Mouse (Mus musculus) hindbrain, embryonic 15.5 days (tissue): ENCODE data around the gene Kcnh1. TPM values are rescaled to one million over a fixed set of nuclear protein-coding genes. Genes with fewer than 3 reads are reported as not detected.

Source experiments
- ATAC-seq: fragments of 200-750 bp; cut with Nextera tagmentation; 2 replicates; pipeline ENCODE4 v1.8.0; 2017; ENCODE audit warnings: low read depth, moderate number of reproducible peaks, moderate TSS enrichment; ENCODE audit not compliant: low FRiP score
- H3K27ac ChIP-seq: fragments of 300-500 bp; sonication (generic); replicated peaks from 2 replicates; pipeline ENCODE4 v1.5.1; 2015; ENCODE audit warnings: mild to moderate bottlenecking, inconsistent platforms
- H3K27me3 ChIP-seq: fragments of 300-500 bp; sonication (generic); 2 replicates; pipeline ENCODE4 v1.6.1; 2015; ENCODE audit warnings: control low read depth, inconsistent platforms
- H3K36me3 ChIP-seq: fragments of 300-500 bp; sonication (generic); 2 replicates; pipeline ENCODE4 v1.6.1; 2015; ENCODE audit warnings: control low read depth, inconsistent platforms
- H3K4me1 ChIP-seq: fragments of 300-500 bp; sonication (generic); replicated peaks from 2 replicates; pipeline ENCODE4 v1.6.1; 2015; ENCODE audit warnings: control low read depth, inconsistent platforms
- H3K4me2 ChIP-seq: fragments of 300-500 bp; sonication (generic); 2 replicates; pipeline ENCODE4 v1.6.1; 2015; ENCODE audit warnings: moderate library complexity, mild to moderate bottlenecking, inconsistent platforms
- H3K4me3 ChIP-seq: fragments of 300-500 bp; sonication (generic); 2 replicates; pipeline ENCODE4 v1.5.1; 2015; ENCODE audit warnings: mild to moderate bottlenecking, inconsistent platforms
- H3K9ac ChIP-seq: fragments of 300-500 bp; sonication (generic); 2 replicates; pipeline ENCODE4 v1.6.1; 2015; ENCODE audit warnings: inconsistent platforms
- H3K9me3 ChIP-seq: fragments of 300-500 bp; sonication (generic); 2 replicates; pipeline ENCODE4 v1.6.1; 2016; ENCODE audit warnings: control low read depth, inconsistent platforms
- WGBS: fragments of 180-500 bp; shearing (Covaris S2); methylation state at CpG from one replicate; pipeline ENCODE4 v1.1.7; 2015; 5-methylcytosine and 5-hydroxymethylcytosine counted together
- polyA plus RNA-seq: library from polyadenylated mRNA; unstranded; fragments of >200 nt; fragmentation: Nextera tagmentation; extraction: Ambion mirVana; gene quantifications from 2 replicates; pipeline ENCODE4 v1.2.1, GENCODE M21; 2015

Gene Kcnh1
- polyA plus RNA-seq, 1 experiment from 2014 or later, result 3.6 TPM

DNA sequence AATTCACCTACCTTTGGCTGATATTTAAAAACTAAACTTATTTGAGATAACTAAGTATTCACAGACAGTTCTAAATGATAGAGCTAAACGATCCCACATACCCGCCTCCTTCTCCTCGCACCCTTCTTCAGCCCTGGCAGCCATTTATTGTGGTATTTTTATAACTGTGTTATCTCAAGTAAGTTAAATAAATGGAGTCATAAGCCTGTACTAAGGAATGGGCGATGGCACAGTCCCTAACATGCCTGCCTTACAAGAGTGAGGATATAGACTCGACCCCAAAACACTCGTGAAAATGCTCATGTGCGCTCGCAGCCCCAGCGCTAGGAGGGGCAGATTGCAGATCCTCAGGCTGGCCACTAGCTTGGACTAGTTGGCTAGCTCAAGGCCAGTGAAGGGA is 79.3 kb downstream of the Kcnh1 start:
- no peak for ATAC-seq
- no peaks in the 10 kb centered on the region for H3K36me3 ChIP-seq

GRCm38 (mm10) chr1:192277801-192278385 is 87.3 kb downstream of the Kcnh1 start:
- Histone ChIP-seq H3K9ac (no peak overlapping the region), H3K4me1 (0 out of 2 replicates have a peak, but pooled peaks cover 3% of the 10 kb centered on the region), H3K9me3 (no peaks in the 10 kb centered on the region), H3K27ac (no peak overlapping the region), H3K36me3 (no peaks in the 10 kb centered on the region), H3K4me3 (no peak overlapping the region), H3K27me3 (no peaks in the 10 kb centered on the region), H3K4me2 (no peak overlapping the region)
- 58% methylated on average over 5 of the region's 5 CpGs for WGBS
- ATAC-seq, result no peak

More for the DNA sequence above, 79.3 kb downstream of the Kcnh1 start:
- 94% methylated on average over 9 of the region's 9 CpGs for WGBS
- no peak overlapping the region for H3K4me3 ChIP-seq
- H3K27ac ChIP-seq, result no peak overlapping the region
- no peak overlapping the region for H3K4me2 ChIP-seq
- no peak overlapping the region for H3K9ac ChIP-seq
- H3K9me3 ChIP-seq, result no peaks in the 10 kb centered on the region
- no peaks in the 10 kb centered on the region for H3K4me1 ChIP-seq
- H3K27me3 ChIP-seq, result no peaks in the 10 kb centered on the region

- H3K9ac ChIP-seq, result no peak overlapping the region
- H3K4me3 ChIP-seq, result no peak overlapping the region
- ATAC-seq, result no peak
- no peaks in the 10 kb centered on the region for H3K27me3 ChIP-seq
- H3K4me2 ChIP-seq, result no peak overlapping the region
- H3K9me3 ChIP-seq, result no peaks in the 10 kb centered on the region
- 79% methylated on average over 3 of the region's 3 CpGs for WGBS
- H3K36me3 ChIP-seq, result no peaks in the 10 kb centered on the region
- no peaks in the 10 kb centered on the region for H3K4me1 ChIP-seq
- H3K27ac ChIP-seq, result no peak overlapping the region
Observed at GRCm38 (mm10) chr1:192284340-192284739, 93.8 kb downstream of the Kcnh1 start.

DNA sequence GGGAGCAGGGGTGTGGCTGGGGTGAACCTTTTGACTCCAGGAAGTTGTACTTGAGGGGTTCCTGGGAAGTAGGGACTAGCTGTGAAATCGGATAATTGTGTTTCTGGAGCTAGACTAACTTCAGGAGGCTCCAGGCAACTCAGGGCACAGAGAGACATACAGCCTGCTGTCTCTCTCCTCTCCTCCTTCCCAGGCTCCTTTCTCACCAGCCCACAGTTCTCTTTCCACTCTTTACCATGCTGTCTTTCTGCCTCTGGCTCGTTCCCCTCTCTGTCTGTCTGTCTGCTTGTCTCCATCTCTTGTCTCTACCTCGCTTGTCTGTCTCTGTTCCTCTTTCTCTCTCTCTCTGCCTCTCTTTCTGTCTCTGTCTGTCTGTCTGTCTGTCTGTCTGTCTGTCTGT is 94.4 kb downstream of the Kcnh1 start:
- ATAC-seq, result no peak
- H3K27me3 ChIP-seq, result no peaks in the 10 kb centered on the region
- H3K4me3 ChIP-seq, result no peak overlapping the region
- H3K9ac ChIP-seq, result no peak overlapping the region
- 76% methylated on average over 3 of the region's 3 CpGs for WGBS
- H3K36me3 ChIP-seq, result no peaks in the 10 kb centered on the region
- no peaks in the 10 kb centered on the region for H3K9me3 ChIP-seq
- no peak overlapping the region for H3K4me2 ChIP-seq
- no peaks in the 10 kb centered on the region for H3K4me1 ChIP-seq
- H3K27ac ChIP-seq, result no peak overlapping the region

DNA sequence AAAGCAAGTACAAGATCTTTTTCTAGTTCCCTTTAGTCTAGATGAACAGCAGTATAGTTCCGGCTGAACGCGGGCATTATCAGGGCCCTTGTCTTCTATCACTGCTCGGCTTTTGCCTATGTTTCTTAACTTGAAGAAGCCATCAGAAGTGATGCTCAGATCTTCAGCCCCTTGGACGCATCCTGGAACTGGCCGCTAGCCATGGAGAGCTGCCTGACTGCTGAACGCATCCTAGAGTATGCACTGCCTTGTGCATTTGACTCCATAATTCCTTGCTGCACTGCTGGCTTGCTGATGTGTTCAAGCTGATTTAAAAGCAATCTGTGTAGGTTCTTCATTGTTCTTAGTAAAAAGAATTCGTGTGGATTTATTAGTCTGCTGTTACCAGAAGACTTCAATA is 97.9 kb downstream of the Kcnh1 start:
- Histone ChIP-seq H3K9ac (no peak overlapping the region), H3K4me3 (no peak overlapping the region), H3K27me3 (no peaks in the 10 kb centered on the region), H3K4me1 (no peaks in the 10 kb centered on the region; the same call in 1 of the 2 replicates), H3K36me3 (no peaks in the 10 kb centered on the region), H3K9me3 (no peaks in the 10 kb centered on the region), H3K27ac (no peak overlapping the region), H3K4me2 (no peak overlapping the region)
- no peak for ATAC-seq
- 83% methylated on average over 8 of the region's 8 CpGs for WGBS

GRCm38 (mm10) chr1:192291286-192291685 is 100.7 kb downstream of the Kcnh1 start:
- ATAC-seq, result no peak
- Histone ChIP-seq H3K27ac (no peak overlapping the region), H3K9ac (no peak overlapping the region), H3K4me1 (no peaks in the 10 kb centered on the region; the same call in 1 of the 2 replicates), H3K36me3 (no peaks in the 10 kb centered on the region), H3K27me3 (no peaks in the 10 kb centered on the region), H3K4me3 (no peak overlapping the region), H3K9me3 (no peaks in the 10 kb centered on the region), H3K4me2 (no peak overlapping the region)
- WGBS, result 59% methylated on average over 3 of the region's 3 CpGs

- Histone ChIP-seq H3K27ac (no peak overlapping the region), H3K9ac (no peak overlapping the region), H3K9me3 (no peaks in the 10 kb centered on the region), H3K27me3 (no peaks in the 10 kb centered on the region), H3K4me3 (no peak overlapping the region), H3K4me1 (no peaks in the 10 kb centered on the region; the same call in 1 of the 2 replicates), H3K4me2 (no peak overlapping the region), H3K36me3 (no peaks in the 10 kb centered on the region)
- no peak for ATAC-seq
- WGBS, result 45% methylated on average over 4 of the region's 4 CpGs
Observed at GRCm38 (mm10) chr1:192293391-192293790, 102.8 kb downstream of the Kcnh1 start.

DNA sequence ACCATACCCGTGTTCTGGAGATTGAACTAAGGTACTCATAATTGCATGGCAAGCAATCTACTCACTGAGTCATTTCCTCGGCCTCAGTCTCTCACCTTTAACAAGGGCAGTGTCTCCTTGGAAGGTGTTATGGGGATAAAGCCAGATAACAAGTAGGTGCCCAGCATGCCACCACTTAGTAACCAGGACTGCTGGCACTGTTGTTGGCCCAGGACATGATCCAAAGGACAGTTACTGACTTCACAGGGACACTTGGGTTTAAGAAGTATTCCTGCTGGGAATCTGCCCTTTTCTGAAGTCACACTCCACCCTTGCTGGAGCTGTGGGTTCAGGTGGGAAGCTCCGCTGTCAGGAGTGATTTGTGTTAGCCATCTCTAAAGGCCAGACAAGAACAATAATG is 103.3 kb downstream of the Kcnh1 start:
- Histone ChIP-seq H3K27ac (no peak overlapping the region), H3K4me3 (no peak overlapping the region), H3K4me1 (no peaks in the 10 kb centered on the region; the same call in 1 of the 2 replicates), H3K9me3 (no peaks in the 10 kb centered on the region), H3K4me2 (no peak overlapping the region), H3K36me3 (no peaks in the 10 kb centered on the region), H3K27me3 (no peaks in the 10 kb centered on the region), H3K9ac (no peak overlapping the region)
- WGBS, result 87% methylated on average over 3 of the region's 3 CpGs
- no peak for ATAC-seq

- WGBS, result 80% methylated on average over 11 of the region's 11 CpGs
- H3K9me3 ChIP-seq, result no peaks in the 10 kb centered on the region
Observed at GRCm38 (mm10) chr1:192295243-192295860, 104.8 kb downstream of the Kcnh1 start.

DNA sequence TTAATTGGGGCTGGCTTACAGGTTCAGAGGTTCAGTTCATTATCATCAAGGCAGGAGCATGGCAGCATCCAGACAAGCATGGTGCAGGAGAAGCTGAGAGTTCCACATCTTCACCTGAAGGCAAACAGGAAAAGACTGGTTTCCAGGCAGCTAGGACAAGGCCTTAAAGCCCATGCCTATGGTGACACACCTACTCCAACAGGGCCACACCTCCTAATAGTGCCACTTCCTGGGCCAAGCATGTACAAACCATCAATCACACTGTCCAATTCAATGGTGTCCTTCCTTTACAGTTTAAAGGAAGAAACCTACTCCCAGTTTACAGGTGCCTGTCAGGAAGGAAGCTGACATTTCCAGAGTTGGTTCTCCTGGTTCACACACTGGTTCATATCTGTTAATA is 105.3 kb downstream of the Kcnh1 start:
- no peaks in the 10 kb centered on the region for H3K36me3 ChIP-seq
- no peak for ATAC-seq
- no peak overlapping the region for H3K4me3 ChIP-seq
- no peak overlapping the region for H3K27ac ChIP-seq
- peaks cover 5% of the 10 kb centered on the region; the same call in 1 of the 2 replicates for H3K4me1 ChIP-seq
- no peaks in the 10 kb centered on the region for H3K27me3 ChIP-seq
- H3K9me3 ChIP-seq, result no peaks in the 10 kb centered on the region
- no peak overlapping the region for H3K4me2 ChIP-seq
- H3K9ac ChIP-seq, result no peak overlapping the region

More at GRCm38 (mm10) chr1:192295243-192295860, 104.8 kb downstream of the Kcnh1 start:
- peaks cover 5% of the 10 kb centered on the region; the same call in 1 of the 2 replicates for H3K4me1 ChIP-seq
- no peaks in the 10 kb centered on the region for H3K27me3 ChIP-seq
- H3K4me2 ChIP-seq, result no peak overlapping the region
- no peak for ATAC-seq
- H3K9ac ChIP-seq, result no peak overlapping the region
- H3K36me3 ChIP-seq, result no peaks in the 10 kb centered on the region
- H3K4me3 ChIP-seq, result no peak overlapping the region
- H3K27ac ChIP-seq, result no peak overlapping the region

- 0 out of 2 replicates have a peak, but pooled peaks have one; percentile 48 for ATAC-seq
- WGBS, result 56% methylated on average over 5 of the region's 5 CpGs
- no peak overlapping the region for H3K27ac ChIP-seq
Observed at GRCm38 (mm10) chr1:192297481-192298128, 107.0 kb downstream of the Kcnh1 start.

DNA sequence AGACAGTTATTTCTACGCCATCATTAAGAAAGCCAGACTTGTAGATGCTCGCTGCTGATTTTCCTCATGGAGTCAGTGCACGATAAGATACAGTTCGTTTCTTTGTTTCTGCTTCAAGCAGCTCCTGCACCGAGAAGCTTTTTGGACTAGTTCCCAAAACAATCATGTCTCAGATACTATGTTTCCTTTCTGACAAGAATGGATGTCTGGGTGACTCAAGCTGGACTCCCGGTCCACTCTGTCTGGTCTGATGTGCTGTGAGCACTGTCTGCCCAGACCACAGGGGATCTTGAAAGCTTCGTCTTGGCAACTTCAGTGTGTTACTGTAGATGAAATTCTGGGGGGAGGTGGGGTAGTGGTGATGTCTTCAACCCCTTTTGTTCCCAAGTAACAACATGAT is 109.8 kb downstream of the Kcnh1 start:
- no peak overlapping the region for H3K4me3 ChIP-seq
- H3K4me2 ChIP-seq, result no peak overlapping the region
- WGBS, result 62% methylated on average over 7 of the region's 7 CpGs
- no peaks in the 10 kb centered on the region for H3K27me3 ChIP-seq
- no peak for ATAC-seq
- peaks cover 5% of the 10 kb centered on the region; the same call in 1 of the 2 replicates for H3K4me1 ChIP-seq
- H3K27ac ChIP-seq, result no peak overlapping the region
- no peaks in the 10 kb centered on the region for H3K36me3 ChIP-seq
- no peaks in the 10 kb centered on the region for H3K9me3 ChIP-seq
- H3K9ac ChIP-seq, result no peak overlapping the region

More at GRCm38 (mm10) chr1:192297481-192298128, 107.0 kb downstream of the Kcnh1 start:
- Histone ChIP-seq H3K4me3 (no peak overlapping the region), H3K9ac (no peak overlapping the region), H3K27me3 (no peaks in the 10 kb centered on the region), H3K9me3 (no peaks in the 10 kb centered on the region), H3K4me1 (peaks cover 5% of the 10 kb centered on the region; the same call in 1 of the 2 replicates), H3K36me3 (no peaks in the 10 kb centered on the region), H3K4me2 (no peak overlapping the region)
